Mouse (Mus musculus) olfactory bulb, adult 2 months (tissue): ENCODE measurements around the gene Rln3.

Experiments
- CTCF ChIP-seq: fragments of 200-500 bp; IDR thresholded peaks from 2 replicates; pipeline ENCODE4 v1.5.1; 2012; ENCODE audit warnings: low read depth, mild to moderate bottlenecking, low read length, moderate library complexity; ENCODE audit not compliant: insufficient read depth
- POLR2A ChIP-seq: fragments of 200-500 bp; IDR thresholded peaks from 2 replicates; pipeline ENCODE4 v1.6.1; 2012; ENCODE audit warnings: mild to moderate bottlenecking, low read depth, low read length, moderate library complexity; ENCODE audit not compliant: insufficient read depth

- TF ChIP-seq CTCF, result no peak
- TF ChIP-seq POLR2A, result no peak
These were observed 36.4 kb downstream of the Rln3 start for GRCm38 (mm10) chr8:84008362-84008761.
